Mouse (Mus musculus) c-Kit-negative CD71-positive TER-119-positive erythroid progenitor cells, embryonic 14.5 days (primary cell): ENCODE data around the gene Oaz1.
"Not testable (repeated sequence)": the region's sequence is repeated elsewhere in the genome, so short reads cannot be mapped to it uniquely, and the experiment has no call there.

ENCODE experiments used
- DNase-seq: peaks from one replicate; pipeline ENCODE4 v3.0.0-alpha.2; 2013; ENCODE audit warnings: low read depth, low spot score

Gene Oaz1

GRCm38 (mm10) chr10:80802204-80802912 lies 24.1 kb upstream of the Oaz1 start:
- DNase-seq = no peak

GRCm38 (mm10) chr10:80802996-80803395 lies 23.5 kb upstream of the Oaz1 start:
- DNase-seq = no peak

DNA sequence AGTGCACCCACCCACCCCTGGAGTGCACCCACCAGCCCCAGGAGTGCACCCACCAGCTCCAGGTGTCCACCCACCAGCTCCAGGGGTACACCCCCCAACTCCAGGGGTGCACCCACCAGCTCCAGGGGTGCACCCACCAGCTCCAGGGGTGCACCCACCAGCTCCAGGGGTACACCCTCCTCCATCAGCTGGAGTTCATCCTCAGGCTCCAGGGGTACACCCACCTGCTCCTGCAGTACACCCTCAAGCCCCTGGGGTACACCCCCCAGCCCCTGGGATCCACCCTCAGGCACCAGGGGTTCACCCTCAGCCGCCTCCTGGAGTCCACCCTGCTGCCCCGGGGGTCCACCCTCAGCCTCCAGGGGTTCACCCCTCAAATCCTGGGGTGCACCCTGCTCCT lies 22.1 kb upstream of the Oaz1 start:
- no peak for DNase-seq

GRCm38 (mm10) chr10:80804916-80805315 lies 21.5 kb upstream of the Oaz1 start, which contains the start of gene Amh:
Gene Amh (plus strand): TSS chr10:80805243.
- no peak for DNase-seq

GRCm38 (mm10) chr10:80805322-80805721 lies 21.1 kb upstream of the Oaz1 start:
- DNase-seq = no peak

DNA sequence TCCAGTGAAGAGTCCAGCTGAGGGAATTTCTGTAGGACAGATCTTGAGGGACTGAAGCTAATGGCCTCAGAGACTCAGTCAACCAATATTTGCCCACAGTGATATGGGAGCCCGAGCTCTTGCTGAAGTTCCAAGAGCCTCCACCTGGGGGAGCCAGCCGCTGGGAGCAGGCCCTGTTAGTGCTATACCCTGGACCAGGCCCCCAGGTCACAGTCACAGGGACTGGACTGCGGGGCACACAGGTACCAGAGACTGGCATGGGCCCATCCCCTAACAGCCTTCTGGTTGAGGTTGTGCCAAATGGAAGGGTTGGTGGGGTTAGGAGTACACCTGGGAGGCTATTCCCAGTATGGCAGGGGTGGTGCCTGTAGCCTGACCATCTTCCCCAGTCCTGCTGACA lies 20.5 kb upstream of the Oaz1 start:
- no peak for DNase-seq

DNA sequence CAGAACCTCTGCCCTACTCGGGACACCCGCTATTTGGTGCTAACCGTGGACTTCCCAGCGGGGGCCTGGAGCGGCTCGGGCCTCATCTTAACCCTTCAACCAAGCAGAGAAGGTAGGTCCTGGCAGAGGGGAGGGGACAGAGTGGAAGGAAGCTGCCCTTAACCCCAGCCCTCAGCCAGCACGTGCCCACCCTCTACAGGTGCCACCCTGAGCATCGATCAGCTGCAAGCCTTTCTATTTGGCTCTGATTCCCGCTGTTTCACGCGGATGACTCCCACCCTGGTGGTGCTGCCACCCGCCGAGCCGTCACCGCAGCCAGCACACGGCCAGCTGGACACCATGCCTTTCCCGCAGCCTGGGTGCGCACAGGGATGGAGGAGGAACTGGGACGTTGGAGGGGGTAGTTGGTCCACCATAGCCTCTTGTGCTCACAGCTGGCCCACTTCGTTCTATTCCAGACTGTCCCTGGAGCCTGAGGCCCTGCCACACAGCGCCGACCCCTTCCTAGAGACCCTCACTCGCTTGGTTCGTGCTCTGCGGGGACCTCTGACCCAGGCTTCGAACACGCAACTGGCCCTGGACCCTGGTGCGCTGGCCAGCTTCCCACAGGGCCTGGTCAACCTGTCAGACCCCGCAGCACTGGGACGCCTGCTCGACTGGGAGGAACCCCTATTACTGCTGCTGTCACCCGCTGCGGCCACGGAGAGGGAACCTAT lies 20.0 kb upstream of the Oaz1 start:
- DNase-seq = no peak

GRCm38 (mm10) chr10:80807057-80807627 lies 19.3 kb upstream of the Oaz1 start:
- DNase-seq = no peak

DNA sequence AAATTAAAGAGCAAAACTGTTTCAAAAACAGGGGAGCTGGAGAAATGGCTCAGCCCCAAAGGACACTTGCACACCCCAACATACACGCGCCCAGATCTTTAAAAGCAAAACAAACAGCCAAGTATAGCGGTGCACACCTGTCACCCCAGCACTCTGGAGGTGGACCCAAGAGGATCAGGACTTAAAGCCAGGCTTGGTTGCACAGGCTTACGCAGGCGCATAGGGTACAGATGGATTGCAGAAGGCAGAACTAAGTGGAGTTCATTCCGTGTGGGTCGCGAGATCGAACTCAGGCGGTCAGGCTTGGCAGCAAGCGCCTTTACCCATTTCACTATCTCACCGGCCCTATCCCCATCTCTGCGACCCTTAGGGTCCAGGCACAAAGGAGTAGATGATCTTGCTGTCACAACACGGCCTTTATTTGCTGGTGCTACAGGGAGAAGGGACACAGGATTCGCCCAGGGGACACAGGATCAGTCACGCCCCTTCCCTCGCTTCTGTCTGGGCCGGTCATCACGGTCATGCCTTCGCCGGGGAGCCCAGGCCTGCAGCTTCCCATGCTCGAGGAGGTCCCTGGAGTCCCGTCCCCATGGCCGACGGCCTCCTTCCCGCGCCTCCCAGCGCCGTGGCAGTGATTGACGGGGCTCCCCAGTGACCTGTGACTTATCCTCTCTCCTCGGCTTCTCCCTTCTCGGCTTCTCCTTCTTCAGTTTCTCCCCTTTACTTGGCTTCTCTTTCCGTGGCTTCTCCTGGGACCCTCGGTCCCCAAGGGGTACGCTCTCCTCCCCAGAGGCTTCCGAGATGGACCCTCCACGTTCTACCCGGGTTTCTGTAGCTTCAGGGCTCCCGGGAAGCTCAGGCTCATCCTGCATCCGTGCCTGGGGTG lies 18.1 kb upstream of the Oaz1 start:
- no peak for DNase-seq

- DNase-seq = no peak
These were observed 17.3 kb upstream of the Oaz1 start for GRCm38 (mm10) chr10:80808985-80809632.

GRCm38 (mm10) chr10:80810084-80810483 lies 16.4 kb upstream of the Oaz1 start:
- DNase-seq = no peak

GRCm38 (mm10) chr10:80812391-80813041 lies 13.9 kb upstream of the Oaz1 start:
- no peak for DNase-seq

DNA sequence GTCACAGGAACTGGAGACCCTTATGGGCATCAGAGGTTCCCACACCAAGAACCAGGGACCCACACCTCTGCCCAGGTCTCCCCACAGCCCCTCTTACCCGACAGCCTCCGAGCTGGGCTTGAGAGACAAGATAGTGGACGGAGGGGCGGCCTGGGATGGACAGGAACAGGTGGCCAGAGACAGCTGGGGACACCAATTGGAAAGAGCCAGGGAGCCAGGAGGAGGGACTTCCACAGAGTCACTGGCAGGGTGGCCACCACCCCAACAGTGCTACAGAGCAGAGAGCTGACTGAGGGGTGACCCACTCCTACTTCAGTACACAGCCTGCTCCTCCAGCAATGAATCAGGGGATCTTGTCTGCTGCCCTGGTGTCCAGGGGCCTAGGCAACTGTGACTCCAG lies 13.1 kb upstream of the Oaz1 start, which contains the start of gene Jsrp1:
TSS of gene Jsrp1 (minus strand) at position 133 of the 400 bp plus-strand sequence.
- DNase-seq = no peak

- no peak for DNase-seq
These were observed 11.7 kb upstream of the Oaz1 start for GRCm38 (mm10) chr10:80814800-80815199.

DNA sequence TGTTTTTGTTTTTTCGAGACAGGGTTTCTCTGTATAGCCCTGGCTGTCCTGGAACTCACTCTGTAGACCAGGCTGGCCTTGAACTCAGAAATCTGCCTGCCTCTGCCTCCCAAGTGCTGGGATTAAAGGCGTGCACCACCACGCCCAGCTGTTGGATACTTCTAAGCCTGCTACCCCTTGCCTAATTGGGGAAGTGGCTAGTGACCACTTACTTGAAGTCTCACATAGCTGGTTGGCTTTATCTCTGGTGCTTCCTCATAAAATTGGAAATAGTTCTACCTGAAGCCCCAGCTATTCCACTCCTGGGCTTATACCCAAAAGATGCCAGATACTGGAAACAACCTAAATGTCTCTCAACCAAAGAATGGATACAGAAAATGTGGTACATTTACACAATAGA lies 10.2 kb upstream of the Oaz1 start:
- DNase-seq = not testable (repeated sequence)

DNA sequence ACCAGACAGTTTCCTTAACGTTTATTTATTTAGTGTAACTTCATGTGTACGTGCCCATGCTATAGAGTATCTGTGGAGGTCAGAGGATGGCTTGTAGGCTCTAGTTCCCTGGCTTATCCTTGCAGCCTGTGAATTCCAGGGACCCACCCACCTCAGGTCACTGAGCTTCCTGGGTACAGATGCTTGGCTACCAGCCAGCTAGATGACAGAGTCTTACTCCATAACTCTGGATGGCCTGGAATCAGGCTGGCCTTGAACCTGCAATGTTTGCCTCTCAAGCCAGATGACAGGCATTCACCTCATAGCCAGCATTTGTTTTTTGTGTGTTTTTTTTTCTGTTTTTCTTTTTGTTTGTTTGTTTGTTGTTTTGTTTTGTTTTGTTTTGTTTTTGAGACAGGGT lies 9.3 kb upstream of the Oaz1 start:
- DNase-seq = no peak

- not testable (repeated sequence) for DNase-seq
These were observed 8.5 kb upstream of the Oaz1 start for GRCm38 (mm10) chr10:80817955-80818354.

DNA sequence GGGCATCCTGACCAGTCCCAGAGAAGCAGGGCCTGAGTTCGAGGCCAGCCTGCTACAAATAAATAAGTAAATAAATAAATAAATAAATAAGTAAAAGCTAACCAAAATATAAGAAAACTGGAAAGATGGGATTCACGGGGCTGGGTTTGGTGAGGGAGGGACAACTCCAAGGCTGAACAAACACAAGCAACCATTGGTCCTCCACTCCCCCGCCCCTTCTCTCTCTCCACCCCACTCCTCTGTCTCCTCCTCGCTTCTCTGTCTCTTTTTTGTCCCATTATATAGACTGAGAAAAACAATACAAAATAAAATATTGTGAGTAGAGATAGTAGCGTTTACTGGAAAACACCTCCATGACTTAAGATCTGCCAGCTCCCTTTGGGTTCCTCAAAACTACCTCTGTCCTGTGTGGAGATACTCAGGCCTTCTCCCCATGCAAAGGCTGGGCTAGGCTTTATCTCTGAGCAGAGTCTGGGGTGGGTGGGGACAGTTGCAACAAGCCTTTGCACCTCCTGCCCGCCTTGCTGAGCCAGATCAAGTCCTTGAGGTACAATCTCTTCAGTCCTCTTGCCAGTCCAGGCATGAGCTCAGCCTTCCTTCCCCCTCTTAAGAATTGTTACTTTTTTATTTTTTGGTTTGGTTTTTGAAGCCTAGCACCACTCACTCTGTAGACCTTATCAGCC lies 7.7 kb upstream of the Oaz1 start:
- DNase-seq = peak; percentile 75

GRCm38 (mm10) chr10:80819406-80819805 lies 7.0 kb upstream of the Oaz1 start:
- DNase-seq = no peak

GRCm38 (mm10) chr10:80821991-80822390 lies 4.5 kb upstream of the Oaz1 start:
- DNase-seq = no peak
